Mouse (Mus musculus): Measurements from ENCODE around the gene Cdk19.

The Cdk19 gene

DNA sequence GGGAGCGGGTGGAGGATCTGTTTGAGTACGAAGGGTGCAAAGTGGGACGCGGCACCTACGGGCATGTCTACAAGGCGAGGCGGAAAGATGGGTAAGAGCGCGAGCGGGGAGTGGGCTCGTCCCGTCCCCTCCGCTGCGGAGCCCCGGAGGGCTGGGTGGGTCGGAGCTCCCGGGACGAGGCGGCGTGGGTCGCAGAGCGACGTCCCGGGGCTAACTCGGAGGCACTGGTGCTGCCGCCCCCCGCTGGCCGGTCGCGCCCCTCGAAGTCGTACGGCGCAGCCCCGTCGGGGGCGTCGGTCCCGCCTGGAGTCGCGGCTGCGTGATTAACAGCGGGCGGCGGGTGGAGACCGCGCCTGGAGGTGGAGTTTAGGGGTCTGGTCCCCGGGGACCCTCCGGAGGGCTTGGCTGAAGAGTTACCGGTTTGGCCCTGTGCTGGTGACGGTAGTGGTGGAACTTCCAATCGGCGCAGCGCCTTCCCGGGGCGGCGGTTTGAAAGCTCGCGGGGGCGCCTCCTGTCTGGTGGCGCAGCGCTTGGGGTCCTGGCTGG lies 10.3 kb downstream of the Cdk19 start:
- DNase-seq (ENCODE audit: low read depth, low spot score), result peak; percentile 87

DNA sequence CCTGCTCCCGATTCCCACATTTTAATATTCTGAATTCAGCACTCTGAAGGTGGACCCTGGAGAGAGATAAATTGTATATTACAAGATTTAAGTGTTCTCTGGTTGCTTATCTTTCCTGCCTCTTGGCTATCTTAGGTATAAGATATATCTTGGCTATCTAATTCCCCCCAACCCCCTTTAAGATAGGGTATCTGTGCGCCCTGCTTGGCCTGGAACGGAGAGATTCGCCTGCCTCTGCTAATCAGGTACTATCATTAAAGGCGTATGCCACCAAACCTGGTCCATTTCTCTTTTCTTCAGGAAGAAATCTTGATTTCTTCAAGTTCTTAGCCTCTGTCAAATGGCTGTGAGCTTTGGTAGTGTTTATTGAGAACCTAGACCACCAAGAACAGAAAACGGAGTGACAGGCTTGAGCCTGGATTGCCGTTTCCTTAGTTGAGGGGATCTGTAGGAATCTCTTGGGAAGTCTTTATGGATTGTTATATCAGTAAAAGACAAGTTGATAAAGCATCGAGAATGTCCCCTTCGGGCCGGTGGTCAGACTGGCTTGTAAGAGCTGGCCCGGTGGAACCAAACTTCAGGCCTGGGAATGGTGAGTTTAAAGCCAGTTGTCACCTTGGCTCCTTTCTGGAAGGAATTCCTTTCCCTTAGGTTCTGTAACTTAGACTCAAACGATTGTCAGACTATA lies 11.0 kb downstream of the Cdk19 start:
- DNase-seq (ENCODE audit: low read depth, low spot score), result no peak

DNA sequence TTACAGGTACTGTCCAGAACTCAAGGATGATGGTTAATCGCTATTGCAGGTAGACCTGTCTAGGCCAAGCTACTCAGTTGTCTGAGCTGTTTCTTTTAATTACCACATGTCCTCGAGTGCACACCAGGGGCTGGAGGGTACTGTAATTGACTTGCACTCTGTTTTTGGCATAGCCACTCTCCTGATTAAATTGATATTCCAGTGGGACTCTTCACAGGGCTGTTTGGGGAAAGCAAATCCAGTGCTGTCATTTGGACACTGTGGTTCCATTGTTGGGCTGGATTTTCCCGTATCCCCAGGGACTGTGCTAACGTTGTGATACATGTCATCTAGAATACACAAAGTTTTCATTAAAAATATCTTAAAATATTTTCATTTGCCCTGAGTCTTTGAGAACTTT lies 11.8 kb downstream of the Cdk19 start:
- no peak for DNase-seq (ENCODE audit: low read depth, low spot score)

DNA sequence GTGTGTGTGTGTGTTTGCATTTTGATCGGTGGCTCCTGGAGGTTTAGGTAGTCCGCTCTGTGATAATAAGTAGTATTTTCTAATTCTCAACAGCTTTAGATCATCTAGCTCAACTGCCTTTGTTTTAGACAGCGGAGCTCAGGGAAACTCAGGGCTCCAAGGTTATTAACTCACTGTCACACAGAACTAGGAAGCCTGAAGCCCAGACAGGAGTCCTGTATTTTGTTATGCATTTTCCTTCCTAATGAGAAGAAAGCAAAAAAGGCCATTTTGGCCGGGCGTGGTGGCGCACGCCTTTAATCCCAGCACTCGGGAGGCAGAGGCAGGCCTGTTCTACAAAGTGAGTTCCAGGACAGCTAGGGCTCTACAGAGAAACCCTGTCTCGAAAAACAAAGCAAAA lies 14.7 kb downstream of the Cdk19 start:
- no peak for DNase-seq (ENCODE audit: low read depth, low spot score)

DNA sequence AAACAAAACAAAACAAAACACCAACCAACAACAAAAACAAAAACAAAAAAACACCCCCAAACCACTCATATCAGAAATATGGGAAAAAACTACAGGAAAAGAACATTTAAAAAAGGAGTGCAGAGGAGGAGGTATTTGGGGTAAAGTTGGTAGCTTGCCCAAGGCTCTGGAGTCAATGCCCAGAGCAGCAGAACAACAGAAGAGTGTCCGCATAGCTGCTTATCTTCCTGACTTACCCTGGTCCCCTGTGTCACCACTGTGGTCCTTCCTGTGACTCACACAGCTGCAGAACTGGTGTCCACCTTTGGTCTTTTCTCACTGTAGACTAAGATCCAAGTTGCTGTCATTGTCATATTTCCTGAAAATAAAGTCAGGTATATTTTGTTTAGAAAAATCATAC lies 15.2 kb downstream of the Cdk19 start:
- no peak for DNase-seq (ENCODE audit: low read depth, low spot score)

DNA sequence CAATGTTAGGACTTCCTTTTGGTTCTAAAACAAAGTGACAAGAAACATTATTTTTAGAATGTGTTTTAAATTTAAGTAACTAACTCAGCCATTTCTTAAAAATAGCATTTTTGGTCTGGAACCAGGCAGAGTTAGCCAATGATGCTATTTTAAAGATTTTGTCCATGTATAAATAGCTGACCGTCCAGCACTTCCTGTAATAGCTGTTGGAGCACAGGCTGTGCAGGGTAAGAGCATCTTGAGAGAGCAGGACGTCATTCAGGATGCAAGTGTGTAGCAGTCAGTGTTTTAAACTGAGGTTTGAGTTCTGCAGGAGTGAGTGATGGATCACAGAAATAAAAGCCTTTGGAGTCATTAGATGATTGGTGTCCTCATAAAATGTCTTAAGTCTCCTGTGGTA lies 18.8 kb downstream of the Cdk19 start:
- DNase-seq (ENCODE audit: low read depth, low spot score), result no peak

DNA sequence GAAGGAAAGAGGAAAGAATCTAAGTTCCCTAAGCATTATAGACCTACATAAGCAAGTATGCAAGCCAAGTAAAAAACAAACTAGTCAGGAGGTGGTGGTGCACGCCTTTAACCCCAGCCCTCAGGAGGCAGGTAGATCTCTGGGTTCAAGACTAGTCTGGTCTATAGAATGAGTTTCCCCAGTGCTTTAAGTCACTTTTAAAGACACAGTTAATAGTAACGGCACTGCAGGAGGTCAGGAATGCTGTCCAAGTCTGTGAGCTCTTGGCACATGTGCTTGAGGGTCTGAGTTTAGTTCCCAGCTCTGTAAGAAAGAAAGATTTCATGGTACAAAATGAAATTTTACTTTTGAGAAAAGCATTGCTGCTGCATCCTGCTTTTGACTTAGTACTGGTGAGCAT lies 19.8 kb downstream of the Cdk19 start:
- DNase-seq (ENCODE audit: low read depth, low spot score), result no peak

DNA sequence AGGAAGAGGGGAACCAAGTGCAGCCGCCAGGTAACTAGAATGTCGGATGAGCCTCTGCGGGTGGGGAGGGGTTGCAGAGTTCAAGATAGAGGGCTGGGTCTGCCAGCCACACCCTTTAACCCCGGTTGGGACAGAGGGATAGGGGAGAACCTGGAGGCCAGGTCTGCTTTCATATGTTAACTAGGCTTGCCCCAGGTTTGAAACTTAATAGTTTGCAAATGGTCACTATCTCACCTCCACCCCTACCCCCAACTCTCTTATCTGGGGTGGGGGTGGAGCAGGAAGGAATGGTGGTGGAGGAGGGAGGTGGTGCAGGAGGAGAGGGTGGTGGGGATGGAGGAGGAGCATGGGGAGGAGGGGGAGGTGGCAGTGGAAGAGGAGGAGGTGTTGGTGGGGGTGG lies 23.6 kb downstream of the Cdk19 start:
- DNase-seq (ENCODE audit: low read depth, low spot score), result no peak

DNA sequence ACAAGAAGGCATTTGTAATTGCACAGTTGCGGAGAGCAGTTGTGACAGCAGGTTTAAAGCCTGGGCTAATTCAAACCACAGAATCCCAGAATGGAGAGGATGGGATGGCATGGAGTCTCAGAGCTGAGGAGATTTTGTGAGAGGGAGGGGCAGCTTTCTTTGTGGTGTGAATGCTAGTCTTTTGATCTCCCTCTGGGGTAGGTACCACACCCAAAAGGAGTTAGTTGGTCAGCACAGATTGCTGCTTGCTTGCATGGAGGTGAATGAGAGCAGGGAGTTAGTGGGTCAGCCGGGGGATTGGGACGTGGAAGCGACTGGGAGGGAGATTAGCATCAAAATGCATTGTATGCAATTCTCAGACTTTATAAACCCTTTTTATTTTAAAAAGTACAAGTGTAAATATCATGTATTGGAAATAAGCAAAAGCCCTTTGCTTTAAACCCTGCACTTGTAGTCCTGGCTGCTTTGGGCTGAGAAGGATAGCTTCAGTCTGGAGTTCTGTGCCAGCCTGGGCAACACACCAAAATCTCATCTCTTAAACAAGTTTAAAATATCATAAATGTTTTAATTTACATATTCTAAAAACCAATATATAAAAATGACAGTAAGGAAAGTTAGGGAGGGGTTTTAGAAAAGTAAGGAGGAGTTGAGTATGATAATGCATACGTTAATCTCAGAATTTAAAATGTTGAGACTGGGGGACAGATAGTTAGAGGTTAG lies 25.4 kb downstream of the Cdk19 start:
- no peak for DNase-seq (ENCODE audit: low read depth, low spot score)

DNA sequence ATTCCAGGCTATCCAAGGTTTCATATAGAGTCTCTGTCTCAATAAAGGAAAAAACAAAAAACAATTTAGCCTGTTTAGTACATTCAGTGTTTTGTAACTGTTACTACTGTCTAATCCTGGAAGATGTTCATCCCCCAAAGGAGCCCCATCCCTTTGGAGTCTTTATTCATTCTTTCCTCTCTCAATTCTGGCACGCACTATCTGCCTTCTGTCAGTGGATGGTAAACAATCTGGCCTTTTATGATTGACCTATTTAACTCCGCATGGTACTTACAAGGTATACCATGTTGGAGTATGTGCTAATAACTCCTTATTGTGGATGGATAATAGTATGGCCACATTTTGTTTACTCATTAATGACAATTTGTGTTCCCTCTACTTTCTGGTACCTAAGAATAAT lies 26.6 kb downstream of the Cdk19 start:
- no peak for DNase-seq (ENCODE audit: low read depth, low spot score)

DNA sequence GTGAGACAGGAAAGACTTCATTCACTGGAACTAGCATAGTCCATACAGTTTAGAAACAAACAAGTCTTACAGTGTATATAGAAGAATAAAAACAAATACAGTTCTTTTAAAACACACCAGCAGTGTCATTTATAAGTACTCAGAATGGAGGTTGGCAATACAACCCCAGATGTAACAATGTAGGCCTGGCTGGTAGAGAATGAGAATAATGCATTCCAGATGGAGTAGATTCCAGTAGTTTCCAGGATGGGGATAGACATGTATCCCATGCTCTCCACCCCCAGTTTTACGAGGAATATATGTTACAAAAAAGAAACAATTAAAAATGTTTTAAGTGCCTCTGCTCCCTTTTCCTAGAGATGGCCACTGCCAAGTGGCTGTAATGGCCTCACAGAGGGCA lies 29.2 kb downstream of the Cdk19 start:
- DNase-seq (ENCODE audit: low read depth, low spot score), result no peak

DNA sequence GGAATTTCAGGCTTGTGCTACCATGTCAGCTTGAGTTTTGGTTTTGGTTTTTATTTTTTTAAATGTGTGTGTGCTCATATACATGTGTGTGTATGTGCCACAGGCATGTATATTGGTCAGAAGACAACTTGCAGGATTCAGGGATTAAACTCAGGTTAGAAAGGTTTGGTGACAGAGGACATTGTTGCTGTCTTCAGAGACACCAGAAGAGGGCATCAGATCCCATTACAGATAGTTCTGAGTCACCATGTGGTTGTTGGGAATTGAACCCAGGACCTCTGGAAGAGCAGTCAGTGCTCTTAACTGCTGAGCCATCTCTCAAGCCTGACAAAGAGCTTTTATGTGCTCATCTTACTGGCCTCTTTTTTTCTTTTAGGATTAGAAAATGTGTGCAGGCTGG lies 30.8 kb downstream of the Cdk19 start:
- DNase-seq (ENCODE audit: low read depth, low spot score), result no peak

DNA sequence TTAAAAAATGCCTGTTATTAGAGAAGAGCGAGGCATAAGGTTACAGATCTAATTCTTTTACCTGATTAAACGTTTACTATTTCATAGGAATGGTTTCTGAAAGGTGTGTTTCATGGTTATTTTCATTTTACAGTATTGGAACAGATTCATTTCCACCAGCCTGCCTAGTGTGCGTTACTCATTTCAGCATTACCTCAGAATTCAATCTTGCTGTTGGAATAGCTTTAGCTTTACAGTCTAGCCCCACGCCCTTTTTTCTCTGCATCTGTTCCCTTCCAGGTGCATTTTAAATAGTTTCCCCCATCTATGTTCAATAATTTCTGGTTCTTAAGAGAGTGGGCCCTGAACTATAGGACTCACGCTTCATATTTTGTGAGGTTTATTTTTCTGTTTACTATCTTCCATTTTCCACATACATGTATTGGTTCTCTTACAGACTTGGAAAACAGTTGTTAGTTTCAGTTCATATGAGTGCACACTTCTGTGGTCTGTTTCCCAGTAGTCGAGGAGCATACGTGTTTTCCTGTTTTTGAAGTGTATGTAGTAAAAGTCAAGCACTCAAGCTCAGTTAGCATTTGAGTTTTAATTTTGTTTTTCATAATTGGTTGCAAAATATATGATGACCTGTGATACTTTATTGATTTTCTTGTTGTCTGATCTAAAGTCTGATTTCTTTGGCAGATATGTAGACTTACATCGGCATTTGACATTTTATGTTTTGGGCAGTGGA lies 32.0 kb downstream of the Cdk19 start:
- DNase-seq (ENCODE audit: low read depth, low spot score), result no peak

DNA sequence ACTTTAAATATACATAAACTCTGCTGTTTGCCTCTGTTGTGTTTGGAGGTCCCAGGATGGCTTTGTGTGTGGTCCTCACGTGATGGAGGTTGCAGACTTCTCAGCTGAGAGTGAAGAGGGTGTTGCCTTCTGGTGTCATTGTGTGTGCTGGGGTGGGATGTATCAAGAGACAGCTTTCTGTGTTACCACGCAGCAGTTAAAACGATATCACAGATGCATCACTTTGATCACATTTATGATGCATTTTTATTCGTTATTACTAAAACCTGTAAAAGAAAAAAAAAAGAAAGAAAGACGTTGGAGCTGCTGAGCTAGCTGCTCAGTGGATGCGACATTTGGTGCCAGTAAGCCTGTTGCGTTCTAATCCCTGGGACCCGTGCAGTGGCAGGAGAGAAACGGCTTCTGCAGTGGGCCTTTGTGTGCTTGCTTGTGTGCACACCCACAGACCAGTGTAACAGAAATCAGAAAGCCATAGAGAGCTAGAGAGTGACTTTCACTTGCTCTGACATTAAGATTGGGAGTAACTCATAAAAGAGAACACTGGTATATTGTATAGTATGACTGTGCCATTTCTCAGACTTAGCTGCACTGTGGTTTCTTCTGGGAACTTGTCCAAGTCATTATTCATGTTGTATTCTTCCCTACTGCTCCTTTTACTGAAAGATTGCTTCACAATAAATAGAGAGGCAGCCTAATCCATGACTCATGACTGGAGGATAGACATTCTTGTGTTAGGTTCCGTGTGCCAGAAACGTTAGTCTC lies 32.7 kb downstream of the Cdk19 start:
- no peak for DNase-seq (ENCODE audit: low read depth, low spot score)

DNA sequence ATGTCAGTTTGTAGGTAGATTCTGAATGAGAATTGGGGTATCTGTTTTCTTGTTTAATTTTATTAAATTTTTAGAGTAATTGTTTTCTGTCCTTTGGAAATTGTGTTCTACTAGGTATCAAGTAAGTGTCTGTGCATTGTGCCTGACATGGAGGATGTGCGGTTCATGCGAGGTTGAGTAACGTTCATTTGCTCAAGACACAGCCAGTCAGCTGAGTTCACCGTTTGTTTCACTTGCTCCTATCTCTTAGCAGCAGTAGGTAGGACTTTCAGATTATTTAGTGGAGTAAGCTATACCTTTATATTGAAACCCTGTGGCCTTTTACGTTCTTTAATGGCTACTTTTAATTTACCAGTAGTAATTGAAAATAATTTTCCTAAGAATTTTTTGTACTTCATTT lies 34.4 kb downstream of the Cdk19 start:
- DNase-seq (ENCODE audit: low read depth, low spot score), result no peak

DNA sequence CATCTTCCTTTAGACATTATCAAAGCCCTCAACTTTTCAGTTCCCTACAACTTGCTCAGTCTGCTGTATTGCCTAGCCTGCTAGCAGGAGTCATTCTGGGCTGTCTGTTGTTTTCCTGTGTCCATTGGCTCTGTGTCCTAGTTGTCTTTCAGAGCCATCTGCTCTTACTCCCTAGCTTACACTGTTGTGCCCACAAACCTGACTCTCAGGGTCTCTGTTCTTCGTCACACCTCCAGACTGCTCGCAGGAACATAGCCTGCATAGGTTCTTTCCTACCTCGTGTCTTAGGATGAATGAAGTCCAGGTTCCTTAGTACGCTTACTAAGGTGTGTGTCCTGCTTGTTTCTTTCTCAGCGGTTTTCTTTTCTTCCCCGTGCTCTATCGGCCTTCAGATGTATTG lies 35.5 kb downstream of the Cdk19 start:
- DNase-seq (ENCODE audit: low read depth, low spot score), result no peak

DNA sequence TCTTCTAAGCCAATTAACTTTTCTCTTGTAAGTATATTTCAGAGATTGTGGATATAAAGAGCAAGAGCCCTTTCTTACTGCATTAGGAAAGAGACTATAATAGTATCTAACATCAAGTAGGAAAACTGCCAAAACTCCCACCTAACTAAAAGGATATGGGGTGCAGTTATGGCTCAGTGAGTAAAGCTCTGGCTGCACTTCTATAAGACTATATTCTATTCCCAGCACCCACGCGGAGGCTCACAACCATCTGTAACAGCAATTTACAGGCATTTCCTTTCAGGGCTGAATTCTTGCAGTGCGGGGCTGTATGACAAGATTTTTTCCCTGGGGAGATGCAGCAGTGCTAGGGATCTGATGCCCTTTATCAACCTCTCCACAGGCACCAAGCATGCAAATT lies 36.9 kb downstream of the Cdk19 start:
- DNase-seq (ENCODE audit: low read depth, low spot score), result no peak

DNA sequence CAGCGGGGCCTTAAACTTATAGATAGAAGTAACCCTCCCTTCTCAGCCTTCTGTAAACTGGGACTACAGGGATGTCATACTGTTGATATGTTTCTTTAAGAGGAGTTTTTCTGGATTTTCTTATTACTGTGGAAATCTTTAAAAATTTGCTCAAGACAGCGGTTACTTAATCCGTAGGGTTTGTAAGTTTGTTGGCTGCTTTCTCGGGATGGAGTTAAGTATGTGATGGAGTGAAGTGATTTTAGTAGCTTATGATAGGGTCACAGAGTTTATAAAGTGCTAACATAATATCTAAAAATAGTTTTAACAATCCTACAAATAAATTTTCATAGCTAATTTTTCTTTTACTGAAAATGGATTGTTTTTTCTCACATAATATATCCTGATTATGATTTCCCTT lies 38.9 kb downstream of the Cdk19 start:
- DNase-seq (ENCODE audit: low read depth, low spot score), result no peak

DNA sequence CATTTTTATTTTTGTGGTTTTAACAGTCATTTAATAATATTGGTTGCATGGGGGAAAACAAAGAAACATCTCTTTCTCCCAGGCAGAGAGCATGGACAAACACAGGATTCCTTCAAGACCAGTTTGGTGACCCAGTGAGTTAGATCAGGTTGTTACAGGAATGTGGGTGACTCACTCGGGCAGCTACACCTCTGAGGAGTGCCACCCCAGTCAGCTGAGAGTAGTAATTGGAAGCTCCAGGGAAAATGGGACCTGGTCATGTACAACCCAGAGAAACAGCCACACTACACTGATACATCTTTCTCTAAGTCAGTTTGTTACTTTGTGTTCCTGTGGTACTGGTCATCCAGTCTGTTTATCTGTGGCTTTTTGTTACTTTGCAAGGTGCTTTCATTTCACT lies 40.3 kb downstream of the Cdk19 start:
- DNase-seq (ENCODE audit: low read depth, low spot score), result no peak

DNA sequence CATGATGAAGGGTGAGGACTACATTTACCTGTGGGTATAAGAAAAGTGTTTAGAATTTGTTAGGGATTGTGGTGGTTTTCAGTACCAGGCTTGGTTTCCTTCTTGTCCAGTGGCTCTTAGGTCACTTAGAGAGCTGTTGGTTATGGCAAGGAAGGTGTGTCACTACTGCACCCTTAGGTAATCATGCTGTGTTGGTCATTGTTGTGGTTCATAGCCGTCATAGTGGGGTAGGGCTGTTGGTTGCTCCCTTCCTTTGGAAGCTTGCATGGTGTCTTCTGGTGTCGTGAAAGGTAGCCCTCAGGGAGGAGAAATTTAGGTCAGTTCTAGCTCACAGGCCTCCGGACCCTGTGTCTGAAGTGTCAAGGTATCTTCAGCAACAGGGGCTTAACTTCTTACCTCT lies 46.0 kb downstream of the Cdk19 start:
- DNase-seq (ENCODE audit: low read depth, low spot score), result no peak

DNA sequence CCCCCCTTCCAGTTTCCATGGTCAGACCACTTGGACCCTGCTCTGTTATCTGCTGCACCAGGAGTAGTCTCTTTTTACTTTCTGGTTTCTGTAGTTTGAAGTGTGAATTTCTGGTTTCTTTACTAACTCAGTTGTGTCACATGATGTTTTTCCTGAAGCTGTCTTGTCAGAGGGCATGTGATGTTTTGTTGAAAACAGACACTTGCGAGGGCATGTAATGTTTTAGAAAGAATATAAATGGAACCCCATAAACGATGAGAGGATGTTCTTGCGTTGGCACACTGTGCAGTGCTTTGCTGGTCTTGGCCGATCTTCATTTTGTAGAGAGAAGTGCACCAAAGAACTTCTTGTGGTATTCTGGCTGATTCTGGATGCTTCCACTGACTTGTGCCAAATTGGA lies 46.8 kb downstream of the Cdk19 start:
- DNase-seq (ENCODE audit: low read depth, low spot score), result no peak

Measured in mesoderm, embryonic 11.5 days (tissue).